In the genomic region with DNA sequence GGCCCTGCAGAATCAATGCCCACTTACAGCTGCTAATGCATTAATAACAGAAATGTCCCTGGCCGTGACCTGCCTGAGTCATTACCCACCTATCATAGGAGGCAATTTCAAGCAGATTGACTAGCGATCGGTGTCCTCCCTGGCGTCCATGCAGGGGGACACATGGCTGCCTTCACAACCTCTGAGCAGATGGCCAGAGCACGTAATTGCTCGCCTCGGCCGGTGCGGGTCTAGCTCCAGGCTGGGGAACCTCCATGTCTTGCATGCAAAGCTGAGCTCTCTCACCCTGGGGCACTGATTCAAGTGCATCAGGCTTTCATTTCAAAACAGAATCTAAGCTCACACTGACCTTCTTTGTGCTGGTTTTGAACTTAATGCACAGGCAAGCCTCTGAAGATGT, we compare ENCODE assay signal across 18 mouse cellular contexts.
DNase-seq lines count a peak whose midpoint lies in the region; ATAC-seq and TF ChIP-seq lines count a peak whose summit lies in the region.
"Had no signal": no experiment of that assay in that cellular context is flagged by ENCODE, and none has a peak within 500 bp of the region (broad histone marks: within the 10 kb centered on the region; RNA-seq: fewer than 3 reads in every experiment).

No protein-coding gene starts in this region.

- no peaks in the 10 kb centered on the region for H3K27me3 ChIP-seq in hindbrain, embryonic 16.5 days (replicated peaks; ENCODE audit: control insufficient read depth, insufficient read depth, low read length)
- H3K27me3 ChIP-seq in hindbrain, embryonic 10.5 days (ENCODE audit: insufficient read depth, poor library complexity, severe bottlenecking) = no peaks in the 10 kb centered on the region
- H3K27me3 ChIP-seq in cerebellum, adult 2 months (ENCODE audit: control insufficient read depth, insufficient read depth, low read length) = no peaks in the 10 kb centered on the region
- H3K27me3 ChIP-seq: embryonic facial prominence, embryonic 12.5 days; heart, embryonic 15.5 days; hindbrain, embryonic 15.5 days; stomach, embryonic 15.5 days had no signal

- 77% methylated on average over 9 of the region's 9 CpGs for WGBS in hindbrain, embryonic 16.5 days
- 91% methylated on average over 9 of the region's 9 CpGs for WGBS in hindbrain, embryonic 10.5 days
- 35% methylated on average over 9 of the region's 9 CpGs for WGBS in cerebellum, adult 2 months

- H3K36me3 ChIP-seq in hindbrain, embryonic 16.5 days (ENCODE audit: control insufficient read depth, insufficient read depth, low read length) = no peaks in the 10 kb centered on the region
- H3K36me3 ChIP-seq in hindbrain, embryonic 10.5 days = no peaks in the 10 kb centered on the region
- H3K36me3 ChIP-seq: embryonic facial prominence, embryonic 12.5 days; heart, embryonic 15.5 days; hindbrain, embryonic 15.5 days; midbrain, embryonic 10.5 days; stomach, embryonic 15.5 days had no signal

- intact Hi-C loops in left cerebral cortex, postnatal 36 days (cut with DNase I) = no loop called here

- no peak for DNase-seq in hindbrain, embryonic 10.5 days (ENCODE audit: low spot score)
- peak; percentile 41 to 59 for DNase-seq in cerebellum, adult 2 months
- DNase-seq in cerebellum, postnatal 25 days = peak; percentile 48 to 61
- no peak for DNase-seq in left cerebral cortex, postnatal 36 days (ENCODE audit: low spot score in 2 of 2)
- no peak for DNase-seq in right cerebral cortex, postnatal 25 days
- DNase-seq: gastrocnemius, postnatal 36 days; heart, postnatal 36 days; kidney, postnatal 25 days; lung, postnatal 4 days; thymus, postnatal 25 days had no signal

- TF ChIP-seq POLR2A in cerebellum, adult 2 months (IDR thresholded peaks at IDR 0.05; ENCODE audit: borderline replicate concordance, insufficient read depth, low read length) = no peak

- H3K4me3 ChIP-seq in hindbrain, embryonic 16.5 days (ENCODE audit: low read length) = no peak overlapping the region
- no peak overlapping the region for H3K4me3 ChIP-seq in hindbrain, embryonic 10.5 days
- H3K4me3 ChIP-seq in cerebellum, adult 2 months (replicated peaks; ENCODE audit: insufficient read depth, low read depth, low read length) = no peak overlapping the region
- H3K4me3 ChIP-seq: embryonic facial prominence, embryonic 12.5 days; heart, embryonic 15.5 days; hindbrain, embryonic 15.5 days; midbrain, embryonic 10.5 days; stomach, embryonic 15.5 days had no signal

- 0 out of 2 replicates have a peak, but pooled peaks have one; percentile 45 for ATAC-seq in hindbrain, embryonic 16.5 days
- peak; percentile 20; the same call in 1 of the 2 replicates for ATAC-seq in cerebellum, adult (ENCODE audit: insufficient number of reproducible peaks, low FRiP score, low TSS enrichment)
- ATAC-seq: intestine, embryonic 16.5 days had no signal

- TF ChIP-seq CTCF in cerebellum, adult 2 months (IDR thresholded peaks at IDR 0.05; ENCODE audit: borderline replicate concordance, insufficient read depth, low read depth, low read length) = no peak

- no peak overlapping the region for H3K27ac ChIP-seq in hindbrain, embryonic 16.5 days (ENCODE audit: low read depth, low read length)
- no peak overlapping the region for H3K27ac ChIP-seq in hindbrain, embryonic 10.5 days
- H3K27ac ChIP-seq in cerebellum, adult 2 months (ENCODE audit: insufficient read depth, low read length) = no peak overlapping the region
- H3K27ac ChIP-seq: embryonic facial prominence, embryonic 12.5 days; heart, embryonic 15.5 days; hindbrain, embryonic 15.5 days; midbrain, embryonic 10.5 days; stomach, embryonic 15.5 days had no signal

- H3K9ac ChIP-seq in hindbrain, embryonic 16.5 days (ENCODE audit: low read depth, low read length) = no peak overlapping the region
- H3K9ac ChIP-seq: embryonic facial prominence, embryonic 12.5 days; heart, embryonic 15.5 days; hindbrain, embryonic 15.5 days; stomach, embryonic 15.5 days had no signal

- H3K4me1 ChIP-seq in hindbrain, embryonic 16.5 days (ENCODE audit: control insufficient read depth, insufficient read depth, low read depth, low read length) = no peaks in the 10 kb centered on the region
- no peaks in the 10 kb centered on the region for H3K4me1 ChIP-seq in hindbrain, embryonic 10.5 days (replicated peaks)
- H3K4me1 ChIP-seq in cerebellum, adult 2 months (ENCODE audit: control insufficient read depth, insufficient read depth, low read length) = peaks cover 4% of the 10 kb centered on the region; the same call in 1 of the 2 replicates
- H3K4me1 ChIP-seq: embryonic facial prominence, embryonic 12.5 days; heart, embryonic 15.5 days; hindbrain, embryonic 15.5 days; midbrain, embryonic 10.5 days; stomach, embryonic 15.5 days had no signal

- no peak overlapping the region for H3K4me2 ChIP-seq in hindbrain, embryonic 16.5 days (ENCODE audit: low read length)
- H3K4me2 ChIP-seq: embryonic facial prominence, embryonic 12.5 days; heart, embryonic 15.5 days; hindbrain, embryonic 15.5 days; stomach, embryonic 15.5 days had no signal

- H3K9me3 ChIP-seq in hindbrain, embryonic 16.5 days (ENCODE audit: control insufficient read depth, low read length) = no peaks in the 10 kb centered on the region
- H3K9me3 ChIP-seq in hindbrain, embryonic 10.5 days = no peaks in the 10 kb centered on the region
- H3K9me3 ChIP-seq: embryonic facial prominence, embryonic 12.5 days; heart, embryonic 15.5 days; hindbrain, embryonic 15.5 days; midbrain, embryonic 10.5 days; stomach, embryonic 15.5 days had no signal

Comparison
In these comparisons a context has a peak if more than half of its experiments do, and no peak if none do; other contexts are left out.
1. DNase-seq: peak in cerebellum, adult 2 months (2 of 2) and cerebellum, postnatal 25 days (2 of 2); none in hindbrain, embryonic 10.5 days (single experiment), left cerebral cortex, postnatal 36 days (0 of 2) and right cerebral cortex, postnatal 25 days (single experiment).